Mouse (Mus musculus): ENCODE data around the gene Cdyl. TPM values are rescaled to one million over a fixed set of nuclear protein-coding genes. Genes with fewer than 3 reads are reported as not detected.
"Not testable (repeated sequence)": the region's sequence is repeated elsewhere in the genome, so short reads cannot be mapped to it uniquely, and the experiment has no call there.

Cdyl gene
- polyA plus RNA-seq, 2 experiments from 2014 or later, result 2.2 to 3.1 TPM

GRCm38 (mm10) chr13:35806165-35806564 is 146.5 kb downstream of the Cdyl start:
- ATAC-seq, result no peak

GRCm38 (mm10) chr13:35807016-35807415 is 147.4 kb downstream of the Cdyl start:
- ATAC-seq, result no peak

GRCm38 (mm10) chr13:35807525-35807924 is 147.9 kb downstream of the Cdyl start:
- no peak for ATAC-seq

GRCm38 (mm10) chr13:35807940-35808339 is 148.3 kb downstream of the Cdyl start:
- ATAC-seq, result peak; percentile 41

- no peak for ATAC-seq
Measured at GRCm38 (mm10) chr13:35809252-35810159, 149.9 kb downstream of the Cdyl start.

GRCm38 (mm10) chr13:35810160-35810537 is 150.5 kb downstream of the Cdyl start:
- no peak for ATAC-seq

- no peak for ATAC-seq
Measured at GRCm38 (mm10) chr13:35811361-35812190, 151.9 kb downstream of the Cdyl start.

GRCm38 (mm10) chr13:35812191-35812440 is 152.5 kb downstream of the Cdyl start:
- ATAC-seq, result no peak

- peak; percentile 37 for ATAC-seq
Measured at GRCm38 (mm10) chr13:35813348-35814127, 153.9 kb downstream of the Cdyl start.

GRCm38 (mm10) chr13:35815205-35815726 is 155.6 kb downstream of the Cdyl start:
- ATAC-seq, result no peak

GRCm38 (mm10) chr13:35815782-35816368 is 156.2 kb downstream of the Cdyl start:
- ATAC-seq, result no peak

- ATAC-seq, result no peak
Measured at GRCm38 (mm10) chr13:35817626-35818025, 158.0 kb downstream of the Cdyl start.

GRCm38 (mm10) chr13:35818060-35818459 is 158.4 kb downstream of the Cdyl start:
- no peak for ATAC-seq

- ATAC-seq, result no peak
Measured at GRCm38 (mm10) chr13:35821821-35822454, 162.3 kb downstream of the Cdyl start.

GRCm38 (mm10) chr13:35822795-35823194 is 163.2 kb downstream of the Cdyl start:
- ATAC-seq, result no peak

- no peak for ATAC-seq
Measured at GRCm38 (mm10) chr13:35825639-35826038, 166.0 kb downstream of the Cdyl start.

GRCm38 (mm10) chr13:35832676-35833075 is 173.0 kb downstream of the Cdyl start:
- ATAC-seq, result no peak

GRCm38 (mm10) chr13:35833941-35834340 is 174.3 kb downstream of the Cdyl start:
- ATAC-seq, result no peak

- no peak for ATAC-seq
Measured at GRCm38 (mm10) chr13:35835669-35836068, 176.0 kb downstream of the Cdyl start.

GRCm38 (mm10) chr13:35836501-35836900 is 176.9 kb downstream of the Cdyl start:
- ATAC-seq, result not testable (repeated sequence)

GRCm38 (mm10) chr13:35840102-35840501 is 180.5 kb downstream of the Cdyl start:
- no peak for ATAC-seq

- no peak for ATAC-seq
Measured at GRCm38 (mm10) chr13:35843383-35843782, 183.8 kb downstream of the Cdyl start.

Data from CD4-positive, CD25-positive, alpha-beta regulatory T cell, adult 4 months (primary cell).